Mouse (Mus musculus) hematopoietic stem cell, adult 5-6 weeks (primary cell): Measurements from ENCODE around the gene Dgkz. TPM values are rescaled to one million over a fixed set of nuclear protein-coding genes. Genes with fewer than 3 reads are reported as not detected.
A peak's percentile ranks its signal among the peaks of the same experiment; 100 is the strongest.

Experiments
- ATAC-seq, 2 experiments: fragments of 125-278 bp in 1 of 2; replicated peaks in 1 of 2; 2 replicates each; pipeline ENCODE4 v1.8.0; 2016 to 2017; ENCODE audit warnings: inconsistent platforms in 2 of 2, mild to moderate bottlenecking in 2 of 2, moderate number of reproducible peaks in 2 of 2, low read depth in 1 of 2, moderate TSS enrichment in 1 of 2; ENCODE audit not compliant: low FRiP score in 2 of 2, poor library complexity in 2 of 2, severe bottlenecking in 2 of 2, insufficient read depth in 1 of 2, low TSS enrichment in 1 of 2
- total RNA-seq: library from RNA; stranded (forward); fragments of 172-1452, 232-1000 nt; gene quantifications from 2 replicates; pipeline ENCODE4 v1.2.3, GENCODE M21; 2017

Gene Dgkz
- total RNA-seq, 1 experiment from 2014 or later, result 78.3 TPM

DNA sequence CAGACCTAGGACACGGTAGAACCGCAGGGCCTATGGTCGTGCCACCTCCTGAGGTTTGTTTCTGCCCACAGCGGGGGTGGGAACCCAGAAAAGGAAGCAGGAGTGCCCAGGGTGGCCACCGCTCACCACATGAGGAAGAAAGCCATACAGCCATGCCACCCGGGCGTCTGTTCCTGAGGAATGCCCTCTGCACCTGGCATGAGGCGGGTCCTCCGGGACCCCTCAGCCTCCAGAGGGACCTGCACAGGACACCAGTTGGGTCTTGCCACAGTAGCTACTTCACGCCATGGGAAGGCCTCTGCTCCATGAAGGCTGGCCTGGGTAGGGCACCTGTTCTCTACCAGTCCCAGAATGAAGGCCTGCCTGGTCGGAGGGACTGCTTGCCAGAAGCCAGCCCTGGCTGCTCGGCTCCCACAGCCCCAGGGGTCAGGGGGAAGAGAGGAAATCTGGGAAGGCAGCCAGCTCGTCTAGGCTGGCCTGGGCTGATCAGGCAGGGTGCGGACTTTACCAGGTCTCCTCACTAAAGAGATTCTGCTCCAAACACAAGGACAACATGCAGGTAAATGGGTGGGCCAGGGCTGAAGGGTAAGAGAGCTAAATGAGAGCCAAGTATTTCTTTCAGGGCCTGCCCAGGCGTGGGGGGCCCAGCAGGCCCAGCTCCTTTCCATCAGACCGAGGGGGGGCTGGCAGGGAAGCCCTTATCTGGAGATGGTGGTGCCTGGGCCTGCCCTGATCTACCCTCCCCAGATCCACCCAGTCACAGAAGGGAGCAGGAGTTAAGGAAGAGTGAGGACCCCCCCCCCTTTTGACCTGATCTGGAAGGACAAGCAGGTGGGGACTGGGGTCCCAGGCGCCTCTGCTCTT, 26.0 kb downstream of the Dgkz start:
- ATAC-seq, result peak; percentile 47 to 63

GRCm38 (mm10) chr2:91948792-91949241, 26.8 kb downstream of the Dgkz start:
- peak; percentile 19 to 23 for ATAC-seq

GRCm38 (mm10) chr2:91948151-91948509, 27.5 kb downstream of the Dgkz start:
- no peak for ATAC-seq

DNA sequence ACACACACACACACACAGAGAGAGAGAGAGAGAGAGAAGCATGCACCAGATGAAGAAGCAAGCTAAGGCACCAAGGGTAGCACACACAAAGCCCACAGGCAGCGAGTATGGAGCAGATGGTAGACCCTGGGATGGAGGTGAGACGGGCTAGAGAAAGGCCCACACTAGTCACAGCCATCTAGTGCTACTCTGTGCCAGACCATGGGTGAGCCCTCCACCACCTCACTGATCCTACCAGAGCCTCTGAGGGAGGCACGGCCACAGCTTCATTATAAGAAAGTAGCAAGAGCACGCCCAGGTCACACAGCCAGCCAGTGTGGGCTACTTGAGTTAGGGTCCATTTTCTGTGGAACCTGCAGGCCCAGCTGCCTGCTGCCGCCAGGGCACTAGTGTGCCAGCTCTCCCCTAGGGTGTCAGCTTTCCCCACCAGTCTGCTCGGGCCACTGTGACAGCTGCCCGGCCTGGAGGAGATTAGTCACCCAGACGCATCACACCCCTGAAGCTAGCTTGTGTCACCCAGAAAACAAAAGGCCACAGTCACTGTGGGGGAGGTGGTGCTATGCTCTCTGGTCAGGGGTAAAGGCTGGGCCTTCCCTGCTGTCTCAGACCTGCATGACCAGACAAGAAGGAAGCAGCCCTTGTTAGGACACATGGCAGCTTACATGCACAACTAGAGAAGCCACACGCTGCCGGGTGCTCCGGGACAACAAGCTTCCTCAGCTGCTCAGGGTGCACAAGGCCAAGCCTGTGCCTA, 28.1 kb downstream of the Dgkz start:
- ATAC-seq, result peak; percentile 1 to 13; a peak in 1 of 4 replicates

DNA sequence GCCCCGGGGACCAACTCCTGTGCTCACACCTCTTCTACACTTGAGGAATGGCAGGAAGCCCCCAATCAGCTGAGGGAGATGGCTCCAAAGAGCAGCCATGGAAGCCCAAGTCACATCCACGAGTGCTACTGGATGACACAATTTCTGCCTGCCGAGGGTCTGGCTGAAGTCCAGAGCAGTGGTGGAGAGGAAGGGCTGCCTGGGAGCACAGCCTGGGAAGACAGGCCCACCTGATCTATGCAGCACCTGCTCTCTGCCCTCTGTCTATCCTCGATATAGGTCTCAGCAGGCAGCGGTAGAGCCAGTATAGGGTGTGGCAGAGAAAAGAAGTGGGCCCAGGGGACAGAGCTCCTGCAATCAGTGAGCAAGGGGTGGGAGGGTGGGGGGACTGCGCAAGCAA, 28.8 kb downstream of the Dgkz start:
- ATAC-seq, result no peak

- no peak for ATAC-seq
Observed at GRCm38 (mm10) chr2:91945483-91945882, 30.2 kb downstream of the Dgkz start, which contains the start of gene Gm9821. Gene Gm9821, plus strand, starts transcription at chr2:91945703.

GRCm38 (mm10) chr2:91944170-91944950, 31.3 kb downstream of the Dgkz start:
- ATAC-seq, result peak; percentile 60 to 72

GRCm38 (mm10) chr2:91942356-91942755, 33.3 kb downstream of the Dgkz start:
- ATAC-seq, result no peak

- ATAC-seq, result no peak
Observed at GRCm38 (mm10) chr2:91939303-91939935, 36.2 kb downstream of the Dgkz start.

GRCm38 (mm10) chr2:91936154-91936553, 39.5 kb downstream of the Dgkz start:
- no peak for ATAC-seq

DNA sequence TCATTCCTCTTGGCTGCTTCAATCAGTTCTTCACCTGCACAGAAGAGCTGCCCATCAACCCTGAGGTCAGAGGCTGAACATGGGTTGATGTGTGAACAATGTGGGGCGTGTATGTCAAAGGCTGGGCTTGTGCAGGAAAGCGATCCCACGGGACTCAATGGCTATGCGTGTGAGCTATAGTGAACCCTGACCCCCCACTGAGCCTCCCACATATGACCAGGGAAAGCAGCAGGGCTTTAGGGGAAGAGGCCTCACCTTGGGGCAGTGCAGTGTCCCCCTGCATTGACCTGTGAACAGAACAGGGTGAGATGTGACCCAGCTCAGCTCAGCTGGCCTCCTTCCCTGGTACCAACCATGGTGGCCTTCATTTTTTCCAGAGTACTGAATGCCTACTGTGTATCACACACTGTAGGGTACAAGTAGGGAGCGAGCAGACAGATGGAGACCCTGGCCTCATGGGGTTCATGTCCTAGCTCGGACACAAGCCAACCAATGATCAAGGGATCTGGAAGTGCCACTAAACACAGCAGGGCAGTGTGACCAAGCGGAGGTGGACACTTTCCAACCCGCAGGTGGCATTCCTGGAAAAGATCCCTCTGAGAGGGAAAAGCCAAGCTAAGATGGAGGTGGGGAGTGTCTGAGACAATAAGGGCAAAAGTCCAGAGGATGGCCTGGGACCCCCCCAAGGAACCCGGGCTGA, 40.7 kb downstream of the Dgkz start:
- no peak for ATAC-seq

GRCm38 (mm10) chr2:91934016-91934415, 41.6 kb downstream of the Dgkz start:
- no peak for ATAC-seq

DNA sequence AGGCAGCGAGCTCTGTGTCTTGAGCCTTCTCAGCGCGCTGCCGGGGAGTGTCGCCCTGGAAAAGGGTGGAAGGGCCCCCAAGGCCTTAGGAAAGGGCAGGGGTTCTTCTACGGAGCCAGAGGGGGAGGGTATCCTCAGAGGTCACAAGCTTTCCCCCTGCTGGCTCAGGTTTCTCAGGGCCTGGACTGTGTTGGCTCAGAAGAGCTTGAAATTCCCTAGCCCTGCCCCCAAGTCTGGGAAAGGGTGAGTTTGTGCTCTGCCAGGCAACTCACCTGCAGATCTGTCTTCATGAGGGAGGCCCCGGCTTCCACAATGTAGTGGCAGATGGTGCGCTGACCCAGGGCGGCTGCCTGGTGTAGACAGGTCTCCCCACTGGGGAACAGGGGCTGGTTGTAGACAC, 42.2 kb downstream of the Dgkz start:
- ATAC-seq, result no peak

DNA sequence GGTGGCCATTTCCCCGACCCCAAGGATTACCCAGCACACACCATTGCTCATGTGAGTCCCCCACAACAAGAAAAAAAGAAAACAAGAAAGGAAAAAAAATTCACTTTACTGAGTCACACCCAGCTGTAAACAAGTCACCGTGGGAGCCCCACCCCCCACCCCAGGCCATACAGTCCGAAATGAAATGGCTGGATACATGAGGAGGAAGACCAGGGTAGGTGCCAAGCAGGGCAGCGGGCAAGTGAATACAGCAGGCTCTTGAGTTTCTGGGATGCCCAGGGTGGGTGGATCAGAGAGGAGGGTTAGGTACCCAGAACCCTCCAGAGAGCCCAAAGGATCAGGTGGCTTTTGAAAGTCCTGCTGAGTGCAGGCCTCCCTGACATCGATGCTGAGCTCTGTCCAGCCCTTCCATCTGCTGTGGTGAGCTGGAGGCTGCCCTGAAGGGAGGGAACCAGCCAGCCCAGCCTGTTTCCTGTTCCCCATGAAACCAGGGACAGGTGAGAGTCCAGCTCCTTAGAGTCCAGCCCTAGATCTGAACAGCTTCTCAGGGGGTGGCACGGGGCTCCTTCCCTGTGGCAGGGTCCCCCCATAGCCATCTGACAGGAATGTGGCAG, 42.8 kb downstream of the Dgkz start:
- no peak for ATAC-seq

GRCm38 (mm10) chr2:91932160-91932711, 43.4 kb downstream of the Dgkz start, which contains the start of gene Mdk:
Gene Mdk, minus strand, starts transcription at chr2:91932297.
- ATAC-seq, result no peak
